Mouse (Mus musculus) 3T3-L1 (cell line): ENCODE data around the gene Zcchc14.

Experiments used
- DNase-seq: peaks from one replicate; pipeline ENCODE4 v3.0.0-alpha.2; 2015; ENCODE audit warnings: low read depth, low spot score

Gene Zcchc14

DNA sequence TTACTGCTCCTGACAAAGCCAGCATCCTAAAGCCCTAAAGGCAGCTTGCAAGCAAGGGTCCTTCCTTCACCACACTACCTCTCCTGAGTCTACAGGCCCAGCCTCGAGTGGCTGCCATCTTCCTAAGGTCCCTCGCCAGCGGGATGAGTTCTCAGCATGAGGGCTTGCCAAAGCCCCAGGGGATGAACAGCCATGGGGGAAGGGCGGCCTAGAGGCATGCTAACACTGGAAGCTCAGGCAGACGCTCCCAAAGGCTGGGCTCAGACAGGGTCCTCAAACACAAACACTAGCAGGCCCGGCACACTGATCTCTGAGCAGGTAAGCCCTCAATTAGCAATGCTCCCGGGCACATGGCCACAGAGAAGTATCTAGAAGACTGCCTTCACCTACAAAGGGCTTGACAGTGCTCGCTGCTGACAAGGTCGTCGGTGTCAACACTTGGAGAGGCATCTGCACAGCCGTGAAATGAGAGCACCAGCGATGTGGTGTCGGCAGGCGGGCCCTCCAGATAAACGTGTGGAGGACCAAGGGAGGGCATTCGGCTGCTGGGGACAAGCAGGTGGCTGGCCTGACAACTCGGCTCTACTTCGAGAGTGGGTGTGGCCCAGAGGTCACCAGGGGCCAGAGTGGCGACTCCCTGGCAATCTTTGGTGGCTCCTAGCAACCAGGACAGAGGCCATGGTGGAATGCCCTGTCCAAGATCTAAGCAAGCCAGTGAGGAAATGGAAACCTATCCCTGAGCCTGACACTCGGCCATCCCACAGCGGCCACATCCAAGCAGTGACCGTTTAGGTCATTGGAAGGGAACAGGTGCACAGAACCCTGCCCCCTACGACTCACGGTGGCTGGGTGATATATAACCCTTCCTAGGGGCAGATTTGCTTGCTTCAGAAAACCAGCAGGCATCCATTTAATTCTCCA lies 101.4 kb downstream of the Zcchc14 start:
- DNase-seq, result no peak

DNA sequence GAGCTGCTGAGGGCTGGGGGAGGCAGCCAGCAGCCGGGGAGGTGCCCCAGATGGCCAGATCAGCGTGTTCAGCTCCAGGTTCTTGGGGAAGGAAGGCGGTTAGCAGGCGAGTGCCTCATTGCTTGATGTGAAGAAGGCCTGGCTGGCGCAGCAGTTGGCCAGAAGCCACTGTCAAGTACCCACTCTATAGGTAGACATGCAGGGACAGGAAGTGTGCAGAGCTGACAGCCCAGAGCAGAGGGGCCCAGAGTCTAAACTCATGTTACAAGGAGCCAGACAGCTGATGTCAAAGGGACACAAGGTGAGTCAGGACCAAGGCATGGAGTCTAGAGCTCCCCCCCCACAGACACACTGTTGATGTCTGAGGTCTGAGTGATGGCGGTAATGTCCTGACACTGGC lies 102.6 kb downstream of the Zcchc14 start:
- DNase-seq, result no peak
